Mouse (Mus musculus) G1E (cell line): Measurements from ENCODE around the gene Hoxa5.

ENCODE experiments used
- CTCF ChIP-seq: IDR thresholded peaks from 2 replicates; pipeline ENCODE4 v1.5.1; 2012; ENCODE audit warnings: low read depth, low read length, inconsistent platforms, mixed read lengths
- GATA1 ChIP-seq: IDR thresholded peaks from 2 replicates; pipeline ENCODE4 v1.6.1; 2012; ENCODE audit warnings: borderline replicate concordance, low read length, inconsistent platforms, mixed read lengths
- POLR2AphosphoS5 ChIP-seq: IDR thresholded peaks from 2 replicates; pipeline ENCODE4 v1.6.1; 2012; ENCODE audit warnings: low read depth, low read length, inconsistent platforms; ENCODE audit not compliant: insufficient replicate concordance
- TAL1 ChIP-seq: conservative IDR thresholded peaks from 2 replicates; pipeline ENCODE4 v1.6.1; 2012; ENCODE audit warnings: low read depth, low read length, inconsistent platforms, mixed read lengths

DNA sequence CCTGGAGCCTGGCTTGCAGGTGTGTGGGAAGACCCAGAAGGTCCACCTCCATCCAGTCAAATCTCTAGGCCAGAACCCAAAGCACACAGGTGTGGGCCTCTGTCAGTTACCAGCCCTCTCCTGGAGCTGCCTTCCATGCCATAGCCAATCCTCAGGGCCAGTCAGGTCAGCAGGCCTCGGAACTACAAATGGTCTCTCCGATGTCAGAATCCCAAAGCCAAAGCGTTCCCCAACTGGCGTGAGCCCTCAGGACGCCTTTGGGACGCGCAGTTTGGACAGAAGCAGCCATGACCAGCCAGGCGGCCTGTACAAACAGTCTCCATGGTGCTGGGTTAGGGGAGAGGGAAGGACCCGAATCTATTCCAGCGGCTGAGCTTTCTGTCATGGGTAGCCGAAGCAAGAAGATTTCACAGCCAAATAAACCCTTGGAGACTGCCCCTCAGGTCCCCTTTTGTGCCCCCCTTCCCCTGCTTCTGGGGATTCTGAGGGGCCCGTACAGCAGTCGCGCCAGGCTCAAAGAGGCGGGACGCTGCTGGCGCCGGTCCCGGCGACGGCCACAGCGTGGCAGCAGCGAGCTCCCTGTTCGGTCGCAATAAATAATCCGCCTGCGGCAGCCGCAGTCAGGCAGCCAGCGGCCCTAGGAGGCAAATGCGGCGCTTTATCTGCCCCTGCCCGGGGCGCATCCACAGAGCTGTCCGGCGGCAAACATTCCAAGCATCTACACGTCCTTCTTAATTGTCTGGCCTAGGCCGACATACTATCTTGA is 7.0 kb upstream of the Hoxa5 start:
- TF ChIP-seq GATA1 (no peak), CTCF (no peak), TAL1 (no peak), POLR2AphosphoS5 (no peak)
